Mouse (Mus musculus): ENCODE measurements around the gene Stom. TPM values are rescaled to one million over a fixed set of nuclear protein-coding genes. Genes with fewer than 3 reads are reported as not detected.

Stom gene
- total RNA-seq, 2 experiments from 2014 or later, result 48.1 to 52.2 TPM

GRCm38 (mm10) chr2:35318405-35318804, 18.4 kb downstream of the Stom start:
- no peak for DNase-seq

GRCm38 (mm10) chr2:35317604-35318003, 19.2 kb downstream of the Stom start:
- no peak for DNase-seq

GRCm38 (mm10) chr2:35314300-35314699, 22.5 kb downstream of the Stom start:
- DNase-seq, result no peak

GRCm38 (mm10) chr2:35309906-35310493, 26.8 kb downstream of the Stom start:
- DNase-seq, result no peak

- no peak for DNase-seq
Observed at GRCm38 (mm10) chr2:35308166-35308565, 28.6 kb downstream of the Stom start.

GRCm38 (mm10) chr2:35302049-35302885, 34.5 kb downstream of the Stom start:
- DNase-seq, result peak; percentile 56

- DNase-seq, result no peak
Observed at GRCm38 (mm10) chr2:35299437-35299836, 37.3 kb downstream of the Stom start.

- peak; percentile 89 for DNase-seq
Observed at GRCm38 (mm10) chr2:35297703-35298332, 39.0 kb downstream of the Stom start.

GRCm38 (mm10) chr2:35293291-35293690, 43.5 kb downstream of the Stom start:
- no peak for DNase-seq

GRCm38 (mm10) chr2:35292700-35293099, 44.1 kb downstream of the Stom start:
- DNase-seq, result no peak

GRCm38 (mm10) chr2:35291856-35292255, 44.9 kb downstream of the Stom start:
- DNase-seq, result peak; percentile 78

GRCm38 (mm10) chr2:35288758-35289635, 47.8 kb downstream of the Stom start:
- DNase-seq, result peak; percentile 85

GRCm38 (mm10) chr2:35287017-35287620, 49.7 kb downstream of the Stom start:
- peak; percentile 44 for DNase-seq

GRCm38 (mm10) chr2:35285209-35285608, 51.6 kb downstream of the Stom start:
- no peak for DNase-seq

- no peak for DNase-seq
Observed at GRCm38 (mm10) chr2:35283997-35284396, 52.8 kb downstream of the Stom start.

- peak; percentile 52 for DNase-seq
Observed at GRCm38 (mm10) chr2:35282214-35282613, 54.6 kb downstream of the Stom start.

- DNase-seq, result no peak
Observed at GRCm38 (mm10) chr2:35280001-35280400, 56.8 kb downstream of the Stom start.

GRCm38 (mm10) chr2:35278371-35279210, 58.2 kb downstream of the Stom start:
- no peak for DNase-seq

GRCm38 (mm10) chr2:35277686-35278085, 59.1 kb downstream of the Stom start:
- DNase-seq, result peak; percentile 92

GRCm38 (mm10) chr2:35273536-35273935, 63.2 kb downstream of the Stom start:
- DNase-seq, result peak; percentile 55

- no peak for DNase-seq
Observed at GRCm38 (mm10) chr2:35272881-35273280, 63.9 kb downstream of the Stom start.
